Mouse (Mus musculus) stomach, postnatal 0 days (tissue): ENCODE data around the gene Ston1. TPM values are rescaled to one million over a fixed set of nuclear protein-coding genes. Genes with fewer than 3 reads are reported as not detected.

Experiments
- ATAC-seq: fragments of 200-750 bp; cut with Nextera tagmentation; 2 replicates; pipeline ENCODE4 v1.8.0; 2017; ENCODE audit not compliant: low FRiP score, low TSS enrichment
- DNase-seq: peaks from one replicate; pipeline ENCODE4 v3.0.0-alpha.2; 2016; ENCODE audit warnings: low spot score
- H3K27ac ChIP-seq: fragments of 300-500 bp; sonication (generic); replicated peaks from 2 replicates; pipeline ENCODE4 v1.5.1; 2014; ENCODE audit warnings: mild to moderate bottlenecking, control low read depth
- H3K27me3 ChIP-seq: fragments of 300-500 bp; sonication (generic); 2 replicates; pipeline ENCODE4 v1.6.1; 2014; ENCODE audit warnings: low read length; ENCODE audit not compliant: control insufficient read depth, insufficient read depth
- H3K36me3 ChIP-seq: fragments of 300-500 bp; sonication (generic); 2 replicates; pipeline ENCODE4 v1.6.1; 2014; ENCODE audit warnings: low read length, mixed read lengths; ENCODE audit not compliant: control insufficient read depth, insufficient read depth
- H3K4me1 ChIP-seq: fragments of 300-500 bp; sonication (generic); replicated peaks from 2 replicates; pipeline ENCODE4 v1.6.1; 2014; ENCODE audit warnings: antibody characterized with exemption; ENCODE audit not compliant: control insufficient read depth, insufficient read depth
- H3K4me2 ChIP-seq: fragments of 300-500 bp; sonication (generic); replicated peaks from 2 replicates; pipeline ENCODE4 v1.6.1; 2014; ENCODE audit warnings: low read depth, mild to moderate bottlenecking, control low read depth, moderate library complexity
- H3K4me3 ChIP-seq: fragments of 300-500 bp; sonication (generic); 2 replicates; pipeline ENCODE4 v1.5.1; 2014; ENCODE audit warnings: low read depth, low read length, control low read depth
- H3K9ac ChIP-seq: fragments of 300-500 bp; sonication (generic); 2 replicates; pipeline ENCODE4 v1.6.1; 2014; ENCODE audit warnings: mild to moderate bottlenecking, low read length, control low read depth, mixed read lengths
- H3K9me3 ChIP-seq: fragments of 300-500 bp; sonication (generic); 2 replicates; pipeline ENCODE4 v1.6.1; 2016; ENCODE audit warnings: low read length; ENCODE audit not compliant: control insufficient read depth
- CTCF ChIP-seq: IDR thresholded peaks from 2 replicates; pipeline ENCODE4 v1.5.1; 2016; ENCODE audit warnings: antibody characterized with exemption, low read depth, mild to moderate bottlenecking, moderate library complexity
- EP300 ChIP-seq: optimal IDR thresholded peaks from 2 replicates; pipeline ENCODE3; 2016; ENCODE audit warnings: antibody characterized with exemption
- WGBS: fragments of 180-500 bp; shearing (Covaris S2); extraction: QIAGEN DNeasy Blood & Tissue Kit; methylation state at CpG from one replicate; pipeline ENCODE4 v1.1.7; 2014; 5-methylcytosine and 5-hydroxymethylcytosine counted together
- polyA plus RNA-seq: library from polyadenylated mRNA; unstranded; fragments of >200 nt; fragmentation: Nextera tagmentation; extraction: Ambion mirVana; gene quantifications from 2 replicates; pipeline ENCODE4 v1.2.1, GENCODE M21; 2015

Ston1 gene
- polyA plus RNA-seq, 1 experiment from 2014 or later = 5.1 TPM

- peaks cover 28% of the 10 kb centered on the region for H3K36me3 ChIP-seq
- H3K27ac ChIP-seq = no peak overlapping the region
- H3K9ac ChIP-seq = no peak overlapping the region
- no peak overlapping the region for H3K4me3 ChIP-seq
- H3K27me3 ChIP-seq = no peaks in the 10 kb centered on the region
- no peaks in the 10 kb centered on the region for H3K4me1 ChIP-seq
- no peak for ATAC-seq
- DNase-seq = no peak
- H3K9me3 ChIP-seq = no peaks in the 10 kb centered on the region
- no peak for TF ChIP-seq CTCF
- TF ChIP-seq EP300 = no peak
- H3K4me2 ChIP-seq = no peak overlapping the region
- 89% methylated on average over 10 of the region's 10 CpGs for WGBS
Observed at GRCm38 (mm10) chr17:88569807-88570540, 27.5 kb upstream of the Ston1 start.

GRCm38 (mm10) chr17:88570784-88571183 is 26.7 kb upstream of the Ston1 start:
- Histone ChIP-seq H3K4me2 (no peak overlapping the region), H3K9me3 (no peaks in the 10 kb centered on the region), H3K9ac (no peak overlapping the region), H3K4me1 (no peaks in the 10 kb centered on the region), H3K4me3 (no peak overlapping the region), H3K27me3 (no peaks in the 10 kb centered on the region), H3K36me3 (peaks cover 31% of the 10 kb centered on the region), H3K27ac (no peak overlapping the region)
- DNase-seq = no peak
- ATAC-seq = no peak
- WGBS = 86% methylated on average over 11 of the region's 11 CpGs
- no peak for TF ChIP-seq CTCF

- Histone ChIP-seq H3K27me3 (no peaks in the 10 kb centered on the region), H3K9ac (no peak overlapping the region), H3K4me3 (no peak overlapping the region), H3K36me3 (peaks cover 28% of the 10 kb centered on the region), H3K9me3 (no peaks in the 10 kb centered on the region), H3K4me2 (no peak overlapping the region), H3K4me1 (no peaks in the 10 kb centered on the region), H3K27ac (no peak overlapping the region)
- 77% methylated on average over 5 of the region's 5 CpGs for WGBS
- TF ChIP-seq EP300 = no peak
- no peak for TF ChIP-seq CTCF
- DNase-seq (no peak), ATAC-seq (no peak)
Observed at GRCm38 (mm10) chr17:88574811-88575210, 22.7 kb upstream of the Ston1 start.

GRCm38 (mm10) chr17:88578522-88579242 is 18.8 kb upstream of the Ston1 start:
- 76% methylated on average over 20 of the region's 20 CpGs for WGBS
- no peak for DNase-seq
- H3K36me3 ChIP-seq = peaks cover 18% of the 10 kb centered on the region
- H3K27me3 ChIP-seq = no peaks in the 10 kb centered on the region
- no peak overlapping the region for H3K27ac ChIP-seq
- no peak overlapping the region for H3K4me3 ChIP-seq
- no peaks in the 10 kb centered on the region for H3K9me3 ChIP-seq
- ATAC-seq = no peak
- no peaks in the 10 kb centered on the region for H3K4me1 ChIP-seq
- H3K4me2 ChIP-seq = no peak overlapping the region
- H3K9ac ChIP-seq = no peak overlapping the region
- TF ChIP-seq CTCF (no peak), EP300 (no peak)

GRCm38 (mm10) chr17:88580556-88580955 is 16.9 kb upstream of the Ston1 start:
- H3K4me3 ChIP-seq = no peak overlapping the region
- H3K4me1 ChIP-seq = no peaks in the 10 kb centered on the region
- 43% methylated on average over 6 of the region's 6 CpGs for WGBS
- peaks cover 14% of the 10 kb centered on the region for H3K36me3 ChIP-seq
- TF ChIP-seq EP300 (no peak), CTCF (no peak)
- no peak overlapping the region for H3K4me2 ChIP-seq
- H3K27me3 ChIP-seq = no peaks in the 10 kb centered on the region
- ATAC-seq (peak; percentile 35; the same call in 1 of the 2 replicates), DNase-seq (no peak)
- no peaks in the 10 kb centered on the region for H3K9me3 ChIP-seq
- H3K27ac ChIP-seq = peak overlapping the region; percentile 53
- H3K9ac ChIP-seq = no peak overlapping the region

- H3K4me3 ChIP-seq = no peak overlapping the region
- WGBS = 36% methylated on average over 6 of the region's 6 CpGs
- DNase-seq (no peak), ATAC-seq (peak; percentile 28; the same call in 1 of the 2 replicates)
- no peak overlapping the region for H3K9ac ChIP-seq
- H3K4me2 ChIP-seq = no peak overlapping the region
- H3K27ac ChIP-seq = peak overlapping the region; percentile 45; the same call in 1 of the 2 replicates
- H3K4me1 ChIP-seq = no peaks in the 10 kb centered on the region
- TF ChIP-seq CTCF (no peak), EP300 (no peak)
- H3K36me3 ChIP-seq = peaks cover 15% of the 10 kb centered on the region
- no peaks in the 10 kb centered on the region for H3K9me3 ChIP-seq
- no peaks in the 10 kb centered on the region for H3K27me3 ChIP-seq
Observed at GRCm38 (mm10) chr17:88581511-88582021, 15.9 kb upstream of the Ston1 start.
